Mouse (Mus musculus): ENCODE results near the gene Kif2c.

- TF ChIP-seq CTCF (IDR thresholded peaks at IDR 0.05; ENCODE audit: insufficient read depth, low read depth, low read length) (no peak), POLR2A (IDR thresholded peaks at IDR 0.05; ENCODE audit: insufficient read depth, low read depth, low read length) (no peak)
Observed at GRCm38 (mm10) chr4:117189382-117189855, 7.0 kb upstream of the Kif2c start.
